Mouse (Mus musculus): Measurements from ENCODE around the gene Fry.

GRCm38 (mm10) chr5:150370895-150371294 is 252.4 kb downstream of the Fry start:
- no peak for TF ChIP-seq CTCF (IDR thresholded peaks at IDR 0.05 in 2 of 3, conservative IDR thresholded peaks at IDR 0.05 in 1 of 3; ENCODE audit: control insufficient read depth in 1 of 3, insufficient read depth in 1 of 3, low read depth in 2 of 3, low read length in 3 of 3, poor library complexity in 1 of 3, severe bottlenecking in 1 of 3)
- TF ChIP-seq MXI1 (IDR thresholded peaks at IDR 0.05; ENCODE audit: low read depth, low read length): no peak
- TF ChIP-seq POLR2A (IDR thresholded peaks at IDR 0.05; ENCODE audit: control insufficient read depth in 1 of 2, insufficient read depth in 1 of 2, low read depth in 1 of 2, low read length in 2 of 2, poor library complexity in 1 of 2): no peak
- TF ChIP-seq BHLHE40 (IDR thresholded peaks at IDR 0.05; ENCODE audit: borderline replicate concordance, low read depth, low read length): no peak
- TF ChIP-seq JUND (IDR thresholded peaks at IDR 0.05; ENCODE audit: low read depth, low read length): no peak
- TF ChIP-seq MAZ (IDR thresholded peaks at IDR 0.05; ENCODE audit: low read depth, low read length): no peak
- no peak for TF ChIP-seq SMC3 (IDR thresholded peaks at IDR 0.05; ENCODE audit: low read depth, low read length)
- TF ChIP-seq USF2 (IDR thresholded peaks at IDR 0.05; ENCODE audit: borderline replicate concordance in 1 of 2, insufficient read depth in 1 of 2, low read depth in 1 of 2, low read length in 2 of 2): no peak
- no peak for TF ChIP-seq MEF2A (IDR thresholded peaks at IDR 0.05; ENCODE audit: extremely low read depth, insufficient replicate concordance, low read depth, low read length, poor library complexity, severe bottlenecking)
- TF ChIP-seq EP300 (IDR thresholded peaks at IDR 0.05; ENCODE audit: low read depth in 1 of 2, low read length in 2 of 2): no peak
- TF ChIP-seq ELF1 (IDR thresholded peaks at IDR 0.05; ENCODE audit: low read depth, low read length): no peak
- TF ChIP-seq E2F4 (IDR thresholded peaks at IDR 0.05; ENCODE audit: borderline replicate concordance, low read depth, low read length): no peak
- TF ChIP-seq NELFE (IDR thresholded peaks at IDR 0.05; ENCODE audit: low read depth, low read length): no peak
- no peak for TF ChIP-seq ZC3H11A (IDR thresholded peaks at IDR 0.05; ENCODE audit: low read depth, low read length)
